Mouse (Mus musculus) thymus, adult 2 months (tissue): ENCODE measurements around the gene Nectin1. TPM values are rescaled to one million over a fixed set of nuclear protein-coding genes. Genes with fewer than 3 reads are reported as not detected.

ENCODE experiments used
- DNase-seq: peaks from one replicate; pipeline ENCODE4 v3.0.0; 2021
- H3K27ac ChIP-seq: fragments of 200-500 bp; 2 replicates; pipeline ENCODE4 v1.5.1; 2012; ENCODE audit warnings: low read length, control low read depth; ENCODE audit not compliant: control insufficient read depth, insufficient read depth
- H3K27me3 ChIP-seq: fragments of 200-500 bp; 2 replicates; pipeline ENCODE4 v1.6.1; 2012; ENCODE audit warnings: mild to moderate bottlenecking, low read length, moderate library complexity, mixed read lengths; ENCODE audit not compliant: control insufficient read depth, insufficient read depth
- H3K36me3 ChIP-seq: fragments of 200-500 bp; 2 replicates; pipeline ENCODE4 v1.6.1; 2012; ENCODE audit warnings: mild to moderate bottlenecking, low read length, moderate library complexity; ENCODE audit not compliant: control insufficient read depth, insufficient read depth
- H3K4me1 ChIP-seq: fragments of 200-500 bp; replicated peaks from 2 replicates; pipeline ENCODE4 v1.6.1; 2012; ENCODE audit warnings: low read length; ENCODE audit not compliant: control insufficient read depth, insufficient read depth
- H3K4me3 ChIP-seq: fragments of 200-500 bp; 2 replicates; pipeline ENCODE4 v1.5.1; 2012; ENCODE audit warnings: mild to moderate bottlenecking, low read length, control low read depth, moderate library complexity; ENCODE audit not compliant: control insufficient read depth, insufficient read depth
- CTCF ChIP-seq: fragments of 200-500 bp; IDR thresholded peaks from 2 replicates; pipeline ENCODE4 v1.5.1; 2012; ENCODE audit warnings: mild to moderate bottlenecking, control low read depth, low read length, moderate library complexity, borderline replicate concordance; ENCODE audit not compliant: control insufficient read depth, poor library complexity, insufficient read depth; ENCODE audit errors: extremely low read depth
- POLR2A ChIP-seq: fragments of 200-500 bp; IDR thresholded peaks from 2 replicates; pipeline ENCODE4 v1.6.1; 2012; ENCODE audit warnings: mild to moderate bottlenecking, low read length, control low read depth, moderate library complexity; ENCODE audit not compliant: control insufficient read depth, poor library complexity, insufficient read depth; ENCODE audit errors: extremely low read depth
- WGBS: fragments of 180-500 bp; shearing (Covaris S2); methylation state at CpG from one replicate; pipeline ENCODE4 v1.1.7; 2018; 5-methylcytosine and 5-hydroxymethylcytosine counted together
- polyA plus RNA-seq: library from polyadenylated mRNA; depleted of rRNA; stranded (reverse); fragments of >200 nt; gene quantifications from 2 replicates; pipeline ENCODE4 v1.2.3, GENCODE M21; 2012

The Nectin1 gene
- polyA plus RNA-seq, 1 experiment: 23.3 TPM

- Histone ChIP-seq H3K36me3 (no peaks in the 10 kb centered on the region), H3K27me3 (no peaks in the 10 kb centered on the region), H3K27ac (no peak overlapping the region), H3K4me1 (no peaks in the 10 kb centered on the region), H3K4me3 (no peak overlapping the region)
- no peak for TF ChIP-seq CTCF
- TF ChIP-seq POLR2A: no peak
- 88% methylated on average over 8 of the region's 8 CpGs for WGBS
- DNase-seq: no peak
These were observed 106.5 kb downstream of the Nectin1 start for GRCm38 (mm10) chr9:43850281-43850680.

GRCm38 (mm10) chr9:43851154-43851553 is 107.4 kb downstream of the Nectin1 start:
- Histone ChIP-seq H3K4me1 (no peaks in the 10 kb centered on the region), H3K27ac (no peak overlapping the region), H3K4me3 (no peak overlapping the region), H3K27me3 (no peaks in the 10 kb centered on the region), H3K36me3 (no peaks in the 10 kb centered on the region)
- WGBS: 92% methylated on average over 7 of the region's 7 CpGs
- no peak for DNase-seq
- TF ChIP-seq CTCF (no peak), POLR2A (no peak)

- H3K36me3 ChIP-seq: no peaks in the 10 kb centered on the region
- 75% methylated on average over 7 of the region's 7 CpGs for WGBS
- no peaks in the 10 kb centered on the region for H3K4me1 ChIP-seq
- TF ChIP-seq CTCF (no peak), POLR2A (no peak)
- H3K27me3 ChIP-seq: no peaks in the 10 kb centered on the region
- no peak overlapping the region for H3K4me3 ChIP-seq
- DNase-seq: no peak
- H3K27ac ChIP-seq: no peak overlapping the region
These were observed 112.1 kb downstream of the Nectin1 start for GRCm38 (mm10) chr9:43855887-43856286.
